Mouse (Mus musculus) liver, embryonic 13.5 days (tissue): ENCODE data around the gene Eif2b4. TPM values are rescaled to one million over a fixed set of nuclear protein-coding genes. Genes with fewer than 3 reads are reported as not detected.

Experiments used
- ATAC-seq: fragments of 200-750 bp; cut with Nextera tagmentation; 2 replicates; pipeline ENCODE4 v1.8.0; 2017; ENCODE audit warnings: low read depth, mild to moderate bottlenecking, moderate number of reproducible peaks, moderate library complexity
- DNase-seq: peaks from one replicate; pipeline ENCODE4 v3.0.0; 2022
- H3K27ac ChIP-seq: fragments of 300-500 bp; sonication (generic); 2 replicates; pipeline ENCODE4 v1.5.1; 2015; ENCODE audit warnings: moderate library complexity, mild to moderate bottlenecking, inconsistent platforms
- H3K27me3 ChIP-seq: fragments of 300-500 bp; sonication (generic); 2 replicates; pipeline ENCODE4 v1.6.1; 2015; ENCODE audit warnings: mild to moderate bottlenecking, inconsistent platforms
- H3K36me3 ChIP-seq: fragments of 300-500 bp; sonication (generic); 2 replicates; pipeline ENCODE4 v1.6.1; 2015; ENCODE audit warnings: mild to moderate bottlenecking, inconsistent platforms
- H3K4me1 ChIP-seq: fragments of 300-500 bp; sonication (generic); replicated peaks from 2 replicates; pipeline ENCODE4 v1.6.1; 2015; ENCODE audit warnings: inconsistent platforms
- H3K4me2 ChIP-seq: fragments of 300-500 bp; sonication (generic); 2 replicates; pipeline ENCODE4 v1.6.1; 2015; ENCODE audit warnings: inconsistent platforms, mild to moderate bottlenecking, moderate library complexity
- H3K4me3 ChIP-seq: fragments of 300-500 bp; sonication (generic); replicated peaks from 2 replicates; pipeline ENCODE4 v1.5.1; 2015; ENCODE audit warnings: mild to moderate bottlenecking, inconsistent platforms
- H3K9ac ChIP-seq: fragments of 300-500 bp; sonication (generic); 2 replicates; pipeline ENCODE4 v1.6.1; 2015; ENCODE audit warnings: mild to moderate bottlenecking, inconsistent platforms
- H3K9me3 ChIP-seq: fragments of 300-500 bp; sonication (generic); replicated peaks from 2 replicates; pipeline ENCODE4 v1.6.1; 2016; ENCODE audit warnings: inconsistent platforms
- WGBS: fragments of 180-500 bp; shearing (Covaris S2); methylation state at CpG from one replicate; pipeline ENCODE4 v1.1.7; 2015; ENCODE audit not compliant: insufficient replicate concordance; 5-methylcytosine and 5-hydroxymethylcytosine counted together
- polyA plus RNA-seq: library from polyadenylated mRNA; unstranded; fragments of >200 nt; fragmentation: Nextera tagmentation; extraction: Ambion mirVana; gene quantifications from 2 replicates; pipeline ENCODE4 v1.2.1, GENCODE M21; 2015

Eif2b4 gene
- polyA plus RNA-seq, 1 experiment from 2014 or later: 57.1 TPM

DNA sequence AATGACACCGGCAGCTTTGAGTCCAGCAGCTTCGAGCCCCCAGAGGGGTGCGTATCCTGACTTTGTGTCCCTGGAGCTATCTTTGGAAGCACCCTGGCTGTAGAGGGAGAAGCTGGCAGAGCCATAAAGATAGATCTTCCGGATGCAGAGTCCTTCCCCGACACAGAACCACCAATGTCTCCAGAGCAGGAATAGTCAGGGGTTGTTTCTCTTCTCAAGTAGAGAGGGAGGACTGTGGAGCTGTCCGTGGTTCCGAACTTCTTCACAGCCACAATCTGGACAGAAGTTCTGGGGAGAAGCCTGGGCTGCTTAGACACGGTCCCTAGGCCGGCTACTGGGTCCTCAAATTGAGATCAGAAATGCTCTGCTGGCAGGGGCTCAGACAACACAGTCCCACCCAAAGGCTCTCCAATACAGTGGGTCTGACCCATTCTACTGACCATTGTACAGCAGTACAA, 54.2 kb downstream of the Eif2b4 start:
- Histone ChIP-seq H3K27me3 (peaks cover 66% of the 10 kb centered on the region), H3K9me3 (no peaks in the 10 kb centered on the region), H3K4me1 (0 out of 2 replicates have a peak, but pooled peaks cover 2% of the 10 kb centered on the region), H3K36me3 (0 out of 2 replicates have a peak, but pooled peaks cover under 1% of the 10 kb centered on the region), H3K9ac (no peak overlapping the region), H3K4me3 (no peak overlapping the region), H3K4me2 (no peak overlapping the region), H3K27ac (no peak overlapping the region)
- ATAC-seq: no peak
- DNase-seq: no peak
- 12% methylated on average over 9 of the region's 9 CpGs for WGBS

GRCm38 (mm10) chr5:31138241-31138967, 54.8 kb downstream of the Eif2b4 start, which contains the start of gene Ucn:
Ucn (minus strand) TSS chr5:31138829.
- Histone ChIP-seq H3K4me2 (no peak within 1 kb of the TSS), H3K36me3 (no peaks in the 10 kb centered on the region), H3K27me3 (peaks cover 71% of the 10 kb centered on the region), H3K27ac (no peak within 1 kb of the TSS), H3K4me3 (no peak within 1 kb of the TSS), H3K9ac (no peak within 1 kb of the TSS), H3K9me3 (no peaks in the 10 kb centered on the region), H3K4me1 (0 out of 2 replicates have a peak, but pooled peaks cover 2% of the 10 kb centered on the region)
- 3% methylated on average over 52 of the region's 52 CpGs for WGBS
- DNase-seq (no peak), ATAC-seq (no peak)

DNA sequence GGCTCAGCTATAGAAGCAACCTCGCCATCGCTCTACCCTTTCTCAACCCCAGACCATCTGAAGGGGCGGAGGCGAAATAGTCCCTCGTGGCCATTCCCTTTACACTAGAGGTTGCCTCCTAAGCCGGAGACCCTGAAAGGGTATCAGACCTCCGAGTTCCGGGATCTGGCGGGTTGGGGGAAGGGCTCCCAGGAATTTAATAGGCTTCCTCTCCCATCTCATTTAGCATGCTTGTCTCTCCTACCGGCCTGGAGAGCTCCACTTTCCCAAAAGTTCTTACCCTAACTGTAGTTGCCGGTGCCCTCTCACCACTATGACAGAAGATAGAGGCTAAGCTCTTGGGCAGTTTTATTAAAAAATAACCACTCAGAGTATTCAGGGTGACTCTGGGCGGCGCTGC, 55.6 kb downstream of the Eif2b4 start:
- no peak for DNase-seq
- Histone ChIP-seq H3K4me3 (no peak overlapping the region), H3K4me1 (0 out of 2 replicates have a peak, but pooled peaks cover 2% of the 10 kb centered on the region), H3K36me3 (no peaks in the 10 kb centered on the region), H3K9me3 (no peaks in the 10 kb centered on the region), H3K27me3 (peaks cover 74% of the 10 kb centered on the region), H3K27ac (no peak overlapping the region), H3K4me2 (no peak overlapping the region), H3K9ac (no peak overlapping the region)
- WGBS: 3% methylated on average over 13 of the region's 13 CpGs
- ATAC-seq: no peak

Other genes starting within 250 kb of the Eif2b4 start
- 5.4 and 5.6 TPM in 2 replicates for gene Cgref1, start 247.8 kb downstream of the Eif2b4 start, polyA plus RNA-seq
- gene Preb, start 233.1 kb downstream of the Eif2b4 start, polyA plus RNA-seq: 91.6 and 97.5 TPM in 2 replicates
- 0.03 and 0.07 TPM in 2 replicates for gene Tcf23, start 224.8 kb downstream of the Eif2b4 start, polyA plus RNA-seq
- 46.7 and 50.3 TPM in 2 replicates for gene Atraid, start 145.1 kb downstream of the Eif2b4 start, polyA plus RNA-seq
- gene Slc5a6, start 144.5 kb downstream of the Eif2b4 start, polyA plus RNA-seq: 4.0 and 4.7 TPM in 2 replicates
- 20.1 and 25.5 TPM in 2 replicates for gene Cad, start 138.7 kb downstream of the Eif2b4 start, polyA plus RNA-seq
- not detected in 2 replicates for gene Dnajc5g, start 87.1 kb downstream of the Eif2b4 start, polyA plus RNA-seq
- gene Slc30a3, start 85.2 kb downstream of the Eif2b4 start, polyA plus RNA-seq: 0.36 and 0.45 TPM in 2 replicates
- 0.13 TPM in 2 replicates for gene Trim54, start 76.7 kb downstream of the Eif2b4 start, polyA plus RNA-seq
- not detected in 2 replicates for gene Ucn, start 54.6 kb downstream of the Eif2b4 start, polyA plus RNA-seq
- 18.9 and 19.9 TPM in 2 replicates for gene Mpv17, start 39.2 kb downstream of the Eif2b4 start, polyA plus RNA-seq
- gene Gm29609, start 13.5 kb downstream of the Eif2b4 start, polyA plus RNA-seq: 0.36 and 0.52 TPM in 2 replicates
- gene Gtf3c2, start 13.3 kb downstream of the Eif2b4 start, polyA plus RNA-seq: 31.5 and 37.0 TPM in 2 replicates
- 49.6 and 49.7 TPM in 2 replicates for gene Snx17, start 203 bp downstream of the Eif2b4 start, polyA plus RNA-seq
- gene Zfp513, start 8.9 kb upstream of the Eif2b4 start, polyA plus RNA-seq: 2.3 and 2.6 TPM in 2 replicates
- gene Ppm1g, start 27.3 kb upstream of the Eif2b4 start, polyA plus RNA-seq: 169 and 174 TPM in 2 replicates
- gene Nrbp1, start 47.4 kb upstream of the Eif2b4 start, polyA plus RNA-seq: 47.7 and 54.7 TPM in 2 replicates
- gene Gm9970, start 47.8 kb upstream of the Eif2b4 start, polyA plus RNA-seq: not detected in 2 replicates
- 3.4 and 4.4 TPM in 2 replicates for gene Krtcap3, start 58.3 kb upstream of the Eif2b4 start, polyA plus RNA-seq
- gene Ift172, start 97.7 kb upstream of the Eif2b4 start, polyA plus RNA-seq: 4.4 and 6.7 TPM in 2 replicates
- gene Fndc4, start 102.7 kb upstream of the Eif2b4 start, polyA plus RNA-seq: 5.8 and 6.7 TPM in 2 replicates
- gene Gckr, start 104.0 kb upstream of the Eif2b4 start, polyA plus RNA-seq: 10.8 and 13.8 TPM in 2 replicates